In genomic region chr17:25833291-25833663, GRCm38 (mm10) we compare ENCODE assay signal across 8 mouse cellular contexts. TPM values are rescaled to one million over a fixed set of nuclear protein-coding genes. Genes with fewer than 3 reads are reported as not detected.
DNase-seq lines count a peak whose midpoint lies in the region; ATAC-seq and TF ChIP-seq lines count a peak whose summit lies in the region.

TSS of gene Stub1 (minus strand) at chr17:25833404.

- WGBS in thymus, adult 2 months: under 1% methylated on average over 24 of the region's 24 CpGs
- under 1% methylated on average over 24 of the region's 24 CpGs for WGBS in embryonic facial prominence, embryonic 10.5 days
- WGBS in intestine, embryonic 16.5 days: under 1% methylated on average over 24 of the region's 24 CpGs

- ATAC-seq in granulocyte monocyte progenitor cell, adult 5-6 weeks (replicated peaks; ENCODE audit: poor library complexity, severe bottlenecking): peak; percentile 67
- ATAC-seq in intestine, embryonic 16.5 days: peak; percentile 78

- H3K4me2 ChIP-seq in intestine, embryonic 16.5 days (ENCODE audit: low read depth, low read length): peak within 1 kb of the TSS; percentile 98

- DNase-seq in thymus, adult 2 months: peak; percentile 60
- no peak for DNase-seq in thymus, postnatal 25 days
- DNase-seq in embryonic facial prominence, embryonic 10.5 days (ENCODE audit: low spot score): peak; percentile 90
- DNase-seq in left cerebral cortex, postnatal 14 days (ENCODE audit: low spot score in 2 of 2): peak; percentile 83 to 90
- DNase-seq in spleen, postnatal 14 days (ENCODE audit: low spot score in 2 of 2): peak; percentile 57 to 60

- no peak for TF ChIP-seq POLR2A in thymus, adult 2 months (IDR thresholded peaks at IDR 0.05; ENCODE audit: control insufficient read depth, extremely low read depth, insufficient read depth, low read length, poor library complexity)

- peaks cover 8% of the 10 kb centered on the region for H3K36me3 ChIP-seq in thymus, adult 2 months (ENCODE audit: control insufficient read depth, insufficient read depth, low read length)
- H3K36me3 ChIP-seq in embryonic facial prominence, embryonic 10.5 days (replicated peaks): peaks cover 60% of the 10 kb centered on the region
- H3K36me3 ChIP-seq in intestine, embryonic 16.5 days (ENCODE audit: control insufficient read depth, insufficient read depth, low read length): peaks cover 10% of the 10 kb centered on the region
- H3K36me3 ChIP-seq in megakaryocyte, embryonic 14.5 days (replicated peaks; ENCODE audit: low read length): peaks cover 72% of the 10 kb centered on the region

- H3K27me3 ChIP-seq in thymus, adult 2 months (ENCODE audit: control insufficient read depth, insufficient read depth, low read length): no peaks in the 10 kb centered on the region
- H3K27me3 ChIP-seq in embryonic facial prominence, embryonic 10.5 days (replicated peaks; ENCODE audit: low read depth, poor library complexity, severe bottlenecking): no peaks in the 10 kb centered on the region
- no peaks in the 10 kb centered on the region for H3K27me3 ChIP-seq in intestine, embryonic 16.5 days (replicated peaks; ENCODE audit: control insufficient read depth, insufficient read depth, low read length)
- no peaks in the 10 kb centered on the region for H3K27me3 ChIP-seq in megakaryocyte, embryonic 14.5 days (replicated peaks)

- H3K27ac ChIP-seq in thymus, adult 2 months (ENCODE audit: control insufficient read depth, insufficient read depth, low read length): no peak within 1 kb of the TSS
- peak within 1 kb of the TSS; percentile 95 for H3K27ac ChIP-seq in embryonic facial prominence, embryonic 10.5 days (replicated peaks)
- peak within 1 kb of the TSS; percentile 97 for H3K27ac ChIP-seq in intestine, embryonic 16.5 days (ENCODE audit: low read length)

- H3K4me3 ChIP-seq in thymus, adult 2 months (ENCODE audit: control insufficient read depth, insufficient read depth, low read length): peak within 1 kb of the TSS; percentile 93
- peak within 1 kb of the TSS; percentile 81 for H3K4me3 ChIP-seq in embryonic facial prominence, embryonic 10.5 days
- peak within 1 kb of the TSS; percentile 85 for H3K4me3 ChIP-seq in intestine, embryonic 16.5 days (ENCODE audit: low read length)
- H3K4me3 ChIP-seq in megakaryocyte, embryonic 14.5 days (replicated peaks): peak within 1 kb of the TSS; percentile 97

- intact Hi-C loops in left cerebral cortex, postnatal 14 days (cut with DNase I): loop anchor here (1.0 kb wide), 1 partner anchor 42 kb away; the partner anchor contains the start of gene Mettl26

- no peak for TF ChIP-seq CTCF in thymus, adult 2 months (IDR thresholded peaks at IDR 0.05; ENCODE audit: borderline replicate concordance, control insufficient read depth, extremely low read depth, insufficient read depth, low read length, poor library complexity)

- peaks cover 55% of the 10 kb centered on the region for H3K4me1 ChIP-seq in thymus, adult 2 months (replicated peaks; ENCODE audit: control insufficient read depth, insufficient read depth, low read length)
- peaks cover 85% of the 10 kb centered on the region for H3K4me1 ChIP-seq in embryonic facial prominence, embryonic 10.5 days
- H3K4me1 ChIP-seq in intestine, embryonic 16.5 days (ENCODE audit: control insufficient read depth, insufficient read depth, low read length): peaks cover 71% of the 10 kb centered on the region
- peaks cover 88% of the 10 kb centered on the region for H3K4me1 ChIP-seq in megakaryocyte, embryonic 14.5 days

- H3K9me3 ChIP-seq in embryonic facial prominence, embryonic 10.5 days: no peaks in the 10 kb centered on the region
- no peaks in the 10 kb centered on the region for H3K9me3 ChIP-seq in intestine, embryonic 16.5 days (ENCODE audit: control insufficient read depth, low read length)
- no peaks in the 10 kb centered on the region for H3K9me3 ChIP-seq in megakaryocyte, embryonic 14.5 days

- peak within 1 kb of the TSS; percentile 90 for H3K9ac ChIP-seq in intestine, embryonic 16.5 days (ENCODE audit: low read depth, low read length)

RNA-seq across cellular contexts. Expression of gene Stub1, which starts in this region (rescaled TPM):
- polyA plus RNA-seq in thymus, adult 2 months (2012; rRNA removed): 162 and 190 TPM in 2 replicates
- 396 and 400 TPM in 2 replicates for polyA plus RNA-seq in embryonic facial prominence, embryonic 10.5 days (2016; fragmentation: Nextera tagmentation; extraction: Ambion mirVana)
- total RNA-seq in granulocyte monocyte progenitor cell, adult 5-6 weeks (2014; fragmentation: Nextera tagmentation): 112 and 131 TPM in 2 replicates
- total RNA-seq in granulocyte monocyte progenitor cell, adult 5-6 weeks (2017): 99.3 and 101 TPM in 2 replicates
- polyA plus RNA-seq in intestine, embryonic 16.5 days (2015; fragmentation: Nextera tagmentation; extraction: Ambion mirVana): 303 and 321 TPM in 2 replicates
- 100 to 1,000 TPM; 160 to 166 TPM for total RNA-seq in left cerebral cortex, postnatal 14 days (2021)
- polyA plus RNA-seq in megakaryocyte, embryonic 14.5 days (2012; ENCODE audit: insufficient read depth, low replicate concordance): 34.5 and 115 TPM in 2 replicates
